Mouse (Mus musculus) heart, embryonic 11.5 days (tissue): ENCODE measurements at regions not wholly inside any gene's neighbourhood (a gene's known extent, or its start where the extent isn't known, plus 50 kb on each side); places are given as distances from the start of the nearest gene placed in this dataset.

Experiments used
- ATAC-seq: fragments of 200-750 bp; cut with Nextera tagmentation; replicated peaks from 2 replicates; pipeline ENCODE4 v1.8.0; 2017; ENCODE audit warnings: moderate library complexity; ENCODE audit not compliant: insufficient number of reproducible peaks, low FRiP score, low TSS enrichment
- H3K27ac ChIP-seq: fragments of 300-500 bp; sonication (generic); 2 replicates; pipeline ENCODE4 v1.5.1; 2014; ENCODE audit warnings: mild to moderate bottlenecking, low read depth, low read length
- H3K27me3 ChIP-seq: fragments of 300-500 bp; sonication (generic); 2 replicates; pipeline ENCODE4 v1.6.1; 2014; ENCODE audit warnings: mild to moderate bottlenecking, low read length, mixed read lengths; ENCODE audit not compliant: control insufficient read depth, insufficient read depth
- H3K36me3 ChIP-seq: fragments of 300-500 bp; sonication (generic); 2 replicates; pipeline ENCODE4 v1.6.1; 2014; ENCODE audit warnings: mild to moderate bottlenecking, low read length, moderate library complexity, mixed read lengths; ENCODE audit not compliant: control insufficient read depth, insufficient read depth
- H3K4me1 ChIP-seq: fragments of 300-500 bp; sonication (generic); 2 replicates; pipeline ENCODE4 v1.6.1; 2014; ENCODE audit warnings: low read length; ENCODE audit not compliant: control insufficient read depth, insufficient read depth
- H3K4me2 ChIP-seq: fragments of 300-500 bp; sonication (generic); 2 replicates; pipeline ENCODE4 v1.6.1; 2014; ENCODE audit warnings: mild to moderate bottlenecking, moderate library complexity
- H3K4me3 ChIP-seq: fragments of 300-500 bp; sonication (generic); 2 replicates; pipeline ENCODE4 v1.5.1; 2014; ENCODE audit warnings: low read depth, low read length
- H3K9ac ChIP-seq: fragments of 300-500 bp; sonication (generic); 2 replicates; pipeline ENCODE4 v1.6.1; 2014; ENCODE audit warnings: mild to moderate bottlenecking, low read depth, low read length, moderate library complexity
- H3K9me3 ChIP-seq: fragments of 300-500 bp; sonication (generic); replicated peaks from 2 replicates; pipeline ENCODE4 v1.6.1; 2016; ENCODE audit warnings: low read length; ENCODE audit not compliant: control insufficient read depth
- WGBS: fragments of 180-500 bp; shearing (Covaris S2); extraction: QIAGEN DNeasy Blood & Tissue Kit; methylation state at CpG from one replicate; pipeline ENCODE4 v1.1.7; 2014; ENCODE audit not compliant: insufficient replicate concordance; 5-methylcytosine and 5-hydroxymethylcytosine counted together

- Histone ChIP-seq H3K27ac (no peak overlapping the region), H3K4me2 (no peak overlapping the region), H3K4me1 (no peaks in the 10 kb centered on the region), H3K9me3 (no peaks in the 10 kb centered on the region), H3K4me3 (no peak overlapping the region), H3K9ac (no peak overlapping the region), H3K27me3 (no peaks in the 10 kb centered on the region), H3K36me3 (no peaks in the 10 kb centered on the region)
- ATAC-seq = no peak
- 48% methylated on average over 4 of the region's 4 CpGs for WGBS
These were observed 307.1 kb downstream of the Gadd45g start for GRCm38 (mm10) chr13:52153576-52153975.

GRCm38 (mm10) chr13:52154111-52154843, 307.8 kb downstream of the Gadd45g start:
- Histone ChIP-seq H3K4me1 (no peaks in the 10 kb centered on the region), H3K9me3 (no peaks in the 10 kb centered on the region), H3K4me3 (no peak overlapping the region), H3K4me2 (no peak overlapping the region), H3K9ac (no peak overlapping the region), H3K27ac (no peak overlapping the region), H3K27me3 (no peaks in the 10 kb centered on the region), H3K36me3 (no peaks in the 10 kb centered on the region)
- WGBS = 68% methylated on average over 5 of the region's 5 CpGs
- no peak for ATAC-seq

DNA sequence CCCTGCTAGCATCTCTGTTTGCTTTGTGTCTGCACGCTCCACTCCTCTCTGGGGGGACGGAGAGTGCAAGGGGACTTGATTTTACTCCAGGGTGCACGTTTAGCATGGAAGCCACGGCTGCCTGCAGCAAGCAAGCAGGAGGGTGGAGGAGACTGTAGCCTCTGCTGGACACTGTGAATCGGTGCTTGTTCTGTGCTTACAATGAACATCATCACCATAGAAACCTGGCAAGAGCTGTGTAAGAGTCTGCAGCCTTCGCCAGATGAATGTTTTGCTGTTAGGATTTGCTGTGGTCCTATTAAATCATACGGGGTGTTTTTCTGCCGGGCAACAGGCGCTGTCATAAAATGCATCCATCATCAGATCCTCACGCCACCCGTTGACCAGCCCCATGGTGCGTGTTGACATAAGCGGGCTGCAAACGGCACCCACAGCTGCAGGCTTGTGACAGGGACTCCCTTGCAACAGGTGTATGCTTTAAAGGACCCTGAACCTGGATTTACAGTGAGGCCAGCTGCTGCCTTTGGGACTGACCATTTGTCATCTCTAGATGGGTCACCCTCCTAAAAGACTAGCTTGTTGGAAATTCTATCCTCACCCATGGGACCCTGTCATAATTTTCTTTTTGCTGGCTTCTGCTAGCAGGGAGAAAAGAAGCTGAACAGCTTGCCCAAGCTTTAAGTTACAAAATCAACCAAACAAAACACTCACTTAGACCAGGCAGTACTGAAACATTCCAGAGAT, 308.5 kb downstream of the Gadd45g start:
- no peaks in the 10 kb centered on the region for H3K4me1 ChIP-seq
- no peak overlapping the region for H3K27ac ChIP-seq
- H3K4me3 ChIP-seq = no peak overlapping the region
- H3K27me3 ChIP-seq = no peaks in the 10 kb centered on the region
- H3K9ac ChIP-seq = no peak overlapping the region
- H3K36me3 ChIP-seq = no peaks in the 10 kb centered on the region
- no peak for ATAC-seq
- no peaks in the 10 kb centered on the region for H3K9me3 ChIP-seq
- no peak overlapping the region for H3K4me2 ChIP-seq
- WGBS = 67% methylated on average over 14 of the region's 14 CpGs

DNA sequence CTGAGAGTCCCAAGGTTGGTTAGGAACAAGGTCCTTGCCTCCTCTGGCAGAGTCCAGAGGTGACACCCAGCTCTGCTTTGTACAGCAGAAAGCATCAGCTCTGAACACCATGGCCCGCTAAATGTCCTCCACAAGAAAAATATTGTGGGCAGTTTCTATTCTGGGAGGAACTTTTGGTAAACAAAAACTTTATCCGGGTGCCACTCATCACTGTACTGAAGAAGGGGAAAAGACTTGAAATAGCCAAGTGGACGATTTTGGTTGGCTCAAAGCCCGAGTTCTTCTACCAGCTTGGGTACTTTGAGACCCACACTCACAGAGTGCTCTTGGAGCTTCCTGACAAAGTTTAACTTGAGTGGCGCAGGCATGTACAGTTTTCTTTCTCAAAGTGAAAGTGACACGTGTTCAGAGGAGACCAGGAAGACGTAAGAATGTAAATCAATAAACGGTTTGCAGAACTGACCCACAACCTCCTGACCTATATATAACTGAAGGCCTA, 309.2 kb downstream of the Gadd45g start:
- Histone ChIP-seq H3K27ac (no peak overlapping the region), H3K27me3 (no peaks in the 10 kb centered on the region), H3K4me2 (no peak overlapping the region), H3K9ac (no peak overlapping the region), H3K4me1 (no peaks in the 10 kb centered on the region), H3K9me3 (no peaks in the 10 kb centered on the region), H3K4me3 (no peak overlapping the region), H3K36me3 (no peaks in the 10 kb centered on the region)
- 62% methylated on average over 8 of the region's 8 CpGs for WGBS
- ATAC-seq = no peak

DNA sequence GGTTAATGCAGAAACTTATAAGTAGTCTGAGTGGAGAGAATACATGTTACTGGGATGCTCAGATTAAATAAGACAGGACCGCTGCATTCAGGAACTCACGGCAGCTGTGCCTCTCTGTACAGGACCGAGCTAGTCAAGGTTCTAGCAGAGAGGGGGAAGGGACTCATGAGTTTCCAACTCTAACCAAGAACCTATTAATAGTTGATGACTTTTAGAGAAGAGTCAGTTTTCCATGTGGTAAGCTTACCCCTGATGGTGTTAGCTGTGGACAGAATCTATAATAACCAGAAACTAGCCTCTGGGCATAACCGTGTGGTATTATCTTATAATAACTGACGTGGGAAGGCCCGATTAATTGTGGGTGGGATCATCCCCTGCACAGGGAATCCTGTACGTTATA, 316.2 kb downstream of the Gadd45g start:
- Histone ChIP-seq H3K27me3 (no peaks in the 10 kb centered on the region), H3K4me3 (no peak overlapping the region), H3K27ac (no peak overlapping the region), H3K36me3 (no peaks in the 10 kb centered on the region), H3K4me1 (no peaks in the 10 kb centered on the region), H3K9me3 (no peaks in the 10 kb centered on the region), H3K4me2 (no peak overlapping the region), H3K9ac (no peak overlapping the region)
- WGBS = 86% methylated on average over 7 of the region's 7 CpGs
- ATAC-seq = no peak

DNA sequence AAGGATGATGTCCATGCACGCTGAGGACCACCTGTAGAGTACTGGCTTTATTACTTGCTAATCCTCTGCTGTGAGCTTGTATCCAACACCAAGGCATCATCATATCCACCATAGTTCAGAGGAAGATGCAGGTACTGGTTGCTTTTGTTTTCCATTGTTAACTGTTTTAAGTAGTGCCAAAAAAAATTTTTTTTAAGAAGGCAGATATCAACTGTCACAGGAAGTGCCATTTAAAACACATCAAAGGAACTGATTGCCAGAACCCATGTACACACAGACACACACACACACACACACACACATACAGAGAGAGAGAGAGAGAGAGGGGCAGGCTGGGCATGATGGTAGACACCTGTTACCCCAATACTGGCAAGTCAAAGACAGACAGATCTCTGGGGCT, 319.1 kb downstream of the Gadd45g start:
- H3K4me1 ChIP-seq = no peaks in the 10 kb centered on the region
- H3K36me3 ChIP-seq = no peaks in the 10 kb centered on the region
- no peaks in the 10 kb centered on the region for H3K9me3 ChIP-seq
- H3K4me2 ChIP-seq = no peak overlapping the region
- WGBS = 89% methylated on average over 1 of the region's 1 CpGs
- no peak overlapping the region for H3K27ac ChIP-seq
- no peak overlapping the region for H3K4me3 ChIP-seq
- H3K27me3 ChIP-seq = no peaks in the 10 kb centered on the region
- ATAC-seq = no peak
- no peak overlapping the region for H3K9ac ChIP-seq

GRCm38 (mm10) chr13:52167968-52168367, 321.5 kb downstream of the Gadd45g start:
- Histone ChIP-seq H3K36me3 (no peaks in the 10 kb centered on the region), H3K4me2 (no peak overlapping the region), H3K27ac (no peak overlapping the region), H3K4me3 (no peak overlapping the region), H3K27me3 (no peaks in the 10 kb centered on the region), H3K9ac (no peak overlapping the region), H3K9me3 (no peaks in the 10 kb centered on the region), H3K4me1 (no peaks in the 10 kb centered on the region)
- ATAC-seq = no peak
- 59% methylated on average over 5 of the region's 5 CpGs for WGBS

- H3K9me3 ChIP-seq = no peaks in the 10 kb centered on the region
- H3K4me1 ChIP-seq = no peaks in the 10 kb centered on the region
- H3K9ac ChIP-seq = no peak overlapping the region
- WGBS = 76% methylated on average over 9 of the region's 9 CpGs
- H3K4me3 ChIP-seq = no peak overlapping the region
- H3K27me3 ChIP-seq = no peaks in the 10 kb centered on the region
- no peaks in the 10 kb centered on the region for H3K36me3 ChIP-seq
- H3K27ac ChIP-seq = no peak overlapping the region
- no peak for ATAC-seq
- no peak overlapping the region for H3K4me2 ChIP-seq
These were observed 326.3 kb downstream of the Gadd45g start for GRCm38 (mm10) chr13:52172706-52173346.
